Mouse (Mus musculus) spleen, adult 18-20 months (tissue): ENCODE measurements around the gene Cdh16.

Experiments used
- DNase-seq, 2 experiments: peaks; one replicate each; pipeline ENCODE4 v3.0.0; 2022; ENCODE audit warnings: mixed read lengths in 2 of 2

Cdh16 gene

GRCm38 (mm10) chr8:104570436-104571343 is 53.5 kb downstream of the Cdh16 start:
- peak; percentile 68 to 90 for DNase-seq

- no peak for DNase-seq
These were observed 54.6 kb downstream of the Cdh16 start for GRCm38 (mm10) chr8:104569559-104569958.

GRCm38 (mm10) chr8:104565457-104565798 is 58.8 kb downstream of the Cdh16 start:
- DNase-seq, result no peak

- DNase-seq, result peak; percentile 67 to 82
These were observed 59.4 kb downstream of the Cdh16 start for GRCm38 (mm10) chr8:104564633-104565456.

GRCm38 (mm10) chr8:104560731-104561130 is 63.5 kb downstream of the Cdh16 start:
- DNase-seq, result no peak

- no peak for DNase-seq
These were observed 67.0 kb downstream of the Cdh16 start for GRCm38 (mm10) chr8:104557226-104557625.

- DNase-seq, result no peak
These were observed 69.0 kb downstream of the Cdh16 start for GRCm38 (mm10) chr8:104555191-104555590.
